Mouse (Mus musculus) neural tube, embryonic 11.5 days (tissue): Measurements from ENCODE around the gene Pef1. TPM values are rescaled to one million over a fixed set of nuclear protein-coding genes. Genes with fewer than 3 reads are reported as not detected.
A peak's percentile ranks its signal among the peaks of the same experiment; 100 is the strongest.

Experiments
- ATAC-seq: fragments of 200-750 bp; cut with Nextera tagmentation; 2 replicates; pipeline ENCODE4 v1.8.0; 2017; ENCODE audit warnings: moderate number of reproducible peaks, mild to moderate bottlenecking, moderate TSS enrichment, moderate library complexity; ENCODE audit not compliant: insufficient read depth, low FRiP score, low TSS enrichment
- DNase-seq: peaks from one replicate; pipeline ENCODE4 v3.0.0-alpha.2; 2015; ENCODE audit warnings: low spot score
- H3K27ac ChIP-seq: fragments of 300-500 bp; sonication (generic); 2 replicates; pipeline ENCODE4 v1.5.1; 2014; ENCODE audit warnings: low read depth, mild to moderate bottlenecking, low read length
- H3K27me3 ChIP-seq: fragments of 300-500 bp; sonication (generic); 2 replicates; pipeline ENCODE4 v1.6.1; 2014; ENCODE audit warnings: mild to moderate bottlenecking, low read length, mixed read lengths; ENCODE audit not compliant: control insufficient read depth, insufficient read depth
- H3K36me3 ChIP-seq: fragments of 300-500 bp; sonication (generic); 2 replicates; pipeline ENCODE4 v1.6.1; 2014; ENCODE audit warnings: mild to moderate bottlenecking, low read length, moderate library complexity, mixed read lengths; ENCODE audit not compliant: control insufficient read depth, insufficient read depth
- H3K4me1 ChIP-seq: fragments of 300-500 bp; sonication (generic); 2 replicates; pipeline ENCODE4 v1.6.1; 2014; ENCODE audit warnings: low read length, mixed read lengths; ENCODE audit not compliant: control insufficient read depth, insufficient read depth
- H3K4me2 ChIP-seq: fragments of 300-500 bp; sonication (generic); 2 replicates; pipeline ENCODE4 v1.6.1; 2014; ENCODE audit warnings: low read depth, mild to moderate bottlenecking, moderate library complexity
- H3K4me3 ChIP-seq: fragments of 300-500 bp; sonication (generic); 2 replicates; pipeline ENCODE4 v1.5.1; 2014; ENCODE audit warnings: low read depth, low read length
- H3K9ac ChIP-seq: fragments of 300-500 bp; sonication (generic); 2 replicates; pipeline ENCODE4 v1.6.1; 2014; ENCODE audit warnings: mild to moderate bottlenecking, low read length
- H3K9me3 ChIP-seq: fragments of 300-500 bp; sonication (generic); 2 replicates; pipeline ENCODE4 v1.6.1; 2016; ENCODE audit warnings: low read length; ENCODE audit not compliant: control insufficient read depth
- WGBS: fragments of 180-500 bp; shearing (Covaris S2); extraction: QIAGEN DNeasy Blood & Tissue Kit; methylation state at CpG from one replicate; pipeline ENCODE4 v1.1.7; 2014; 5-methylcytosine and 5-hydroxymethylcytosine counted together
- polyA plus RNA-seq: library from polyadenylated mRNA; unstranded; fragments of >200 nt; fragmentation: Nextera tagmentation; extraction: Ambion mirVana; gene quantifications from 2 replicates; pipeline ENCODE4 v1.2.1, GENCODE M21; 2014

The Pef1 gene
- polyA plus RNA-seq, 1 experiment from 2014 or later = 75.0 TPM

DNA sequence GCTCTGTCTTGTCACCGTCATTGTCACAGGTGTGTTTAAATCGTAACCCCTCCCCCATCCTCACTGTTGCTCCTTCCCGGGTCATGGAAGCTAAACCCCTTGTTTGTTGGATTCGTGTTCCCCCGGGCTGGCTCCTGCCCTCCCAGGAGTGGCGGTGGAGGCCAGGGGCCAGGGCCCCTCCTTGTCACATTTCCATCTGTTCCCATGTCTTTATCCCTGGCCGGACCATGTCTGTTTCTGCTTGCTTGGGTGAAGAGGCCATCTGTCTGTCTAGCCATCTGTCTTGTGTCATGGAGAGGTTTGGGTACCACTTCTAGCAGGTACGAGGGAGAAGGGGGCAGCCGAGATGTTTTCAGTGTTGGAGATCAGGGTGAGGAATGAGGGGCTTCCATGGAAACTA, 20.1 kb upstream of the Pef1 start:
- H3K4me3 ChIP-seq = no peak overlapping the region
- H3K4me2 ChIP-seq = no peak overlapping the region
- DNase-seq (no peak), ATAC-seq (no peak)
- H3K27ac ChIP-seq = no peak overlapping the region
- 41% methylated on average over 9 of the region's 9 CpGs for WGBS
- H3K27me3 ChIP-seq = no peaks in the 10 kb centered on the region
- no peaks in the 10 kb centered on the region for H3K4me1 ChIP-seq
- no peaks in the 10 kb centered on the region for H3K36me3 ChIP-seq
- H3K9me3 ChIP-seq = no peaks in the 10 kb centered on the region
- H3K9ac ChIP-seq = no peak overlapping the region

GRCm38 (mm10) chr4:130084331-130084945, 17.9 kb upstream of the Pef1 start:
- ATAC-seq = no peak
- Histone ChIP-seq H3K4me1 (no peaks in the 10 kb centered on the region), H3K27ac (no peak overlapping the region)

DNA sequence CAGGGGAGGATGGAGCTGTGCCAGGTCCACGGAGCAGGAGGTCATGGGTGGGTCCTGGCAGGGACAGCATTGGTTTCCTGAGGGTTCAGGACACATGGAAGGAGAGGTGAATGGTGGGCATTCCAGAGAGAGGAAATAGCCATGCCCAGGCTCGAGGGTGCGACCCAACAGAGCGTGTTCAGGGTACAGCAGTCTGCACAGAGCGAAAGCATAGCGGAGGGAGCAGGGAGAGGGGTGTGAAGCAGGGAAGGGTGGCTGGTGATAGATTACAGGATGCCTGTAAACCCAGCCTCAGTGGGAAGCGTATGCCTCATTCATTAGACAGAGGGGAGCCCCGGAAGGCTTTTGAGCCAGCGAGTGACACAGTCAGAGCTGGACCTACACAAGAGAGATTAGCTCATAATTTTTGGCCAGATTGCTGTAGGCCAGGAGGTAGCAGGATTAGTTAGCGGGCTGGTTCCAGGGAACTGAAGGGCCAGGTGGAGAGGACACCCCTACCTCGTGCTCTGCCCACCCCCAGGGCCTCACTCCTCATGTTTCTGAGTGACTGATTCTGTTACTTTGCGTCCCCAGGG, 17.0 kb upstream of the Pef1 start:
- ATAC-seq (no peak), DNase-seq (no peak)
- H3K36me3 ChIP-seq = no peaks in the 10 kb centered on the region
- no peak overlapping the region for H3K9ac ChIP-seq
- no peaks in the 10 kb centered on the region for H3K27me3 ChIP-seq
- WGBS = 75% methylated on average over 12 of the region's 12 CpGs
- no peaks in the 10 kb centered on the region for H3K4me1 ChIP-seq
- H3K27ac ChIP-seq = no peak overlapping the region
- no peak overlapping the region for H3K4me2 ChIP-seq
- H3K9me3 ChIP-seq = no peaks in the 10 kb centered on the region
- H3K4me3 ChIP-seq = no peak overlapping the region

More at GRCm38 (mm10) chr4:130084331-130084945, 17.9 kb upstream of the Pef1 start:
- WGBS = 44% methylated on average over 7 of the region's 7 CpGs
- Histone ChIP-seq H3K9me3 (no peaks in the 10 kb centered on the region), H3K4me2 (no peak overlapping the region), H3K9ac (no peak overlapping the region), H3K36me3 (no peaks in the 10 kb centered on the region), H3K27me3 (no peaks in the 10 kb centered on the region), H3K4me3 (no peak overlapping the region)
- no peak for DNase-seq

DNA sequence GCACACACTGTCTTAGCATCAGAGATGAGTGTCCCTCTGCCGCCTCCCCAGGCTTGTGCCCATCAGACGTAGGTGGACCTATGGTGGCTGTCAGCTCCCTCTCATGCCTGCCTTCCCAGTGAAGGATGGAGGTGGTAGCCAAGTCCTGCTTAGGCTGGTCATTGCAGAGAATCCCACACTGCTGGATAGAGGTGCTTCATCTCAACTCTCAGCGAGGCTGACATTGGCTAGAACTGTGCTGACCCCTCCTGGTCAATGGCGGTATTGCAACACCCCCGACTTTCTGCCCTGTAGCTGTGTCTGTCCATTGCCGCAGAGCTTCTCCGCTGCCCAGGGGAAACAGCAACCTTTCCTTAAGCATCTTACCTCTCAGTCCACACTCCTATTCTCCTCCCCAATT, 15.1 kb upstream of the Pef1 start:
- Histone ChIP-seq H3K36me3 (no peaks in the 10 kb centered on the region), H3K27me3 (no peaks in the 10 kb centered on the region), H3K27ac (no peak overlapping the region), H3K9me3 (no peaks in the 10 kb centered on the region), H3K4me2 (no peak overlapping the region), H3K4me1 (no peaks in the 10 kb centered on the region), H3K9ac (no peak overlapping the region), H3K4me3 (no peak overlapping the region)
- 10% methylated on average over 7 of the region's 7 CpGs for WGBS
- peak; percentile 92 for DNase-seq
- ATAC-seq = 0 out of 2 replicates have a peak, but pooled peaks have one; percentile 23

DNA sequence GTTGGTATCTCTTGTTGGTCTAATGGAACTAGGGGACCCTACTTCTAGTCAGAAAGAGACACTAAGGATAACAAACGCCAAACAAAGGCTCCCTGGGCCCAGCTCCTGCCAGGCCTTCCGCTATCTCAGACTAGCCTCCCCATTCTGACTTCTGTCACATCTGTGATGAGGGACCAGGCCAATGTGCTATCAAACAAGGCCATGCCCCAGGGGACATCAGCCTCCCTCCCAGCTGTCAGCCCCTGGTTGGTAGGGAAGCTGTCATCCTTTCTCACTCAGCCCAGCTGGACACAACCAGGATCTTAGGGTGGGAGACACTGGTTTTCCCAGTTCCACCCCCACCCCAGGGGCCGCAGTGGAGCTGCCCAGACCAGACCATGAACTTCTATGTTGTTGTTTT, 7.2 kb upstream of the Pef1 start:
- no peak overlapping the region for H3K9ac ChIP-seq
- H3K4me2 ChIP-seq = no peak overlapping the region
- H3K4me1 ChIP-seq = no peaks in the 10 kb centered on the region
- no peak overlapping the region for H3K4me3 ChIP-seq
- DNase-seq = no peak
- ATAC-seq = no peak
- 40% methylated on average over 3 of the region's 3 CpGs for WGBS
- H3K27ac ChIP-seq = no peak overlapping the region
- H3K27me3 ChIP-seq = no peaks in the 10 kb centered on the region
- H3K9me3 ChIP-seq = no peaks in the 10 kb centered on the region; the same call in 1 of the 2 replicates
- no peaks in the 10 kb centered on the region for H3K36me3 ChIP-seq

DNA sequence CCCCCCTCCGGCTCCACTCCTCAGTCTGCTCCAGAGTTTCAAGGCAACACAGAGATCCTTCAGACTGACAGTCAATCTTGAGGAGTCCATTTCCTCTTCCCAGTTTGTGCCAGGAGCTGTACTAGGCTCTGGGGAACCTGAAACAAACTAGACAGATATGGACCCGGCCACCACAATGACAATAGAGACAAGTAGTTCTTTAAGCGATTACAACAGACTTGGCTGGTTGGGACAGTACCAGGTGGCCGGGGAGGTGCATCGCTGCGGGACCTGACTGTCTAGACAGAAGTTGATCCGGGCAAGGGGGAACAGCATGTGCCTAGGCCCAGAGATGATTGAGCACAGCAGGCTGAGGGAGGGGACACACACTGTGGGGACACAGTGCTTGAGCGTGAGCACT, 1.2 kb upstream of the Pef1 start:
- Histone ChIP-seq H3K4me3 (no peak overlapping the region), H3K27me3 (no peaks in the 10 kb centered on the region), H3K9ac (no peak overlapping the region), H3K4me1 (peaks cover 3% of the 10 kb centered on the region; the same call in 1 of the 2 replicates), H3K27ac (no peak overlapping the region), H3K36me3 (no peaks in the 10 kb centered on the region), H3K4me2 (no peak overlapping the region), H3K9me3 (no peaks in the 10 kb centered on the region; the same call in 1 of the 2 replicates)
- no peak for DNase-seq
- 31% methylated on average over 8 of the region's 8 CpGs for WGBS
- ATAC-seq = no peak

GRCm38 (mm10) chr4:130103632-130104031, 1.3 kb downstream of the Pef1 start:
- H3K4me3 ChIP-seq = no peak overlapping the region
- no peak overlapping the region for H3K9ac ChIP-seq
- DNase-seq = no peak
- H3K36me3 ChIP-seq = no peaks in the 10 kb centered on the region
- 83% methylated on average over 12 of the region's 12 CpGs for whole genome bisulfite sequencing
- H3K4me1 ChIP-seq = peaks cover 5% of the 10 kb centered on the region; the same call in 1 of the 2 replicates
- no peaks in the 10 kb centered on the region for H3K27me3 ChIP-seq
- no peaks in the 10 kb centered on the region; the same call in 1 of the 2 replicates for H3K9me3 ChIP-seq
- no peak overlapping the region for H3K4me2 ChIP-seq
- ATAC-seq = no peak
- H3K27ac ChIP-seq = no peak overlapping the region

GRCm38 (mm10) chr4:130104584-130104983, 2.2 kb downstream of the Pef1 start:
- Histone ChIP-seq H3K9me3 (no peaks in the 10 kb centered on the region; the same call in 1 of the 2 replicates), H3K9ac (no peak overlapping the region), H3K27ac (no peak overlapping the region), H3K4me2 (no peak overlapping the region), H3K36me3 (no peaks in the 10 kb centered on the region), H3K4me1 (peaks cover 5% of the 10 kb centered on the region; the same call in 1 of the 2 replicates), H3K27me3 (no peaks in the 10 kb centered on the region), H3K4me3 (no peak overlapping the region)
- 81% methylated on average over 4 of the region's 4 CpGs for WGBS
- no peak for ATAC-seq
- no peak for DNase-seq

DNA sequence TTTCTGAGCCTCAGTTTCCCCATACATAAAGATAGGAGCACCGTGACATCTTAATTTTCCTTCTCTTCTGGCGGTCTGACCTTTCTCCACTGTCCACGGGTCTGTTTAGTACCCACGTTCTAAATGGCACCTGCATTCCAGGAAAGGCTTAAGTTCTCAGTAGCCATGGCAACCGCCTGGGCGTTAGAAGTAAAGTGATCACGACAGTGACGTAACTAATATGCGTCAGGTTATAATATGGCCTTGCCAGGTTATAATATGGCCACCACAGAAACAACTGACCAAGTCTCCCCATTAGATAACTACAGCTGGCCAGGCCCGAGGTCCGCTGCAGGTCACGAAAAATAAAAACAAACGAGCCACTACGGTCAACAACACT, 4.7 kb downstream of the Pef1 start:
- Histone ChIP-seq H3K9me3 (no peaks in the 10 kb centered on the region), H3K4me3 (peak overlapping the region; percentile 61), H3K4me2 (peak overlapping the region; percentile 39), H3K4me1 (peaks cover 4% of the 10 kb centered on the region; the same call in 1 of the 2 replicates), H3K27me3 (no peaks in the 10 kb centered on the region), H3K9ac (peak overlapping the region; percentile 19; the same call in 1 of the 2 replicates), H3K36me3 (no peaks in the 10 kb centered on the region), H3K27ac (no peak overlapping the region)
- 12% methylated on average over 14 of the region's 14 CpGs for WGBS
- ATAC-seq (peak; percentile 73), DNase-seq (no peak)
